Mouse (Mus musculus): ENCODE results near the gene Focad. TPM values are rescaled to one million over a fixed set of nuclear protein-coding genes. Genes with fewer than 3 reads are reported as not detected.

The Focad gene
- polyA plus RNA-seq, 1 experiment: 29.6 TPM

GRCm38 (mm10) chr4:88218797-88219196, 124.4 kb downstream of the Focad start:
- no peak for DNase-seq
- H3K27me3 ChIP-seq (ENCODE audit: control insufficient read depth, insufficient read depth, low read length): no peaks in the 10 kb centered on the region
- TF ChIP-seq POLR2A (IDR thresholded peaks at IDR 0.05; ENCODE audit: borderline replicate concordance, insufficient read depth, low read length) (no peak), CTCF (IDR thresholded peaks at IDR 0.05; ENCODE audit: borderline replicate concordance, insufficient read depth, low read depth, low read length) (no peak)
- no peak overlapping the region for H3K4me3 ChIP-seq (replicated peaks; ENCODE audit: insufficient read depth, low read depth, low read length)
- H3K4me1 ChIP-seq (ENCODE audit: control insufficient read depth, insufficient read depth, low read length): no peaks in the 10 kb centered on the region
- 91% methylated on average over 2 of the region's 2 CpGs for WGBS
- no peak overlapping the region for H3K27ac ChIP-seq (ENCODE audit: insufficient read depth, low read length)

GRCm38 (mm10) chr4:88231375-88231774, 136.9 kb downstream of the Focad start:
- no peak for DNase-seq
- no peaks in the 10 kb centered on the region for H3K27me3 ChIP-seq (ENCODE audit: control insufficient read depth, insufficient read depth, low read length)
- H3K27ac ChIP-seq (ENCODE audit: insufficient read depth, low read length): no peak overlapping the region
- 94% methylated on average over 3 of the region's 3 CpGs for WGBS
- H3K4me3 ChIP-seq (replicated peaks; ENCODE audit: insufficient read depth, low read depth, low read length): no peak overlapping the region
- H3K4me1 ChIP-seq (ENCODE audit: control insufficient read depth, insufficient read depth, low read length): no peaks in the 10 kb centered on the region
- TF ChIP-seq POLR2A (IDR thresholded peaks at IDR 0.05; ENCODE audit: borderline replicate concordance, insufficient read depth, low read length): no peak
- TF ChIP-seq CTCF (IDR thresholded peaks at IDR 0.05; ENCODE audit: borderline replicate concordance, insufficient read depth, low read depth, low read length): no peak

- WGBS: 83% methylated on average over 6 of the region's 6 CpGs
- Histone ChIP-seq H3K4me3 (replicated peaks; ENCODE audit: insufficient read depth, low read depth, low read length) (no peak overlapping the region), H3K27ac (ENCODE audit: insufficient read depth, low read length) (no peak overlapping the region)
These were observed 141.5 kb downstream of the Focad start for GRCm38 (mm10) chr4:88235941-88236340.

GRCm38 (mm10) chr4:88236926-88237756, 142.7 kb downstream of the Focad start:
- H3K4me3 ChIP-seq (replicated peaks; ENCODE audit: insufficient read depth, low read depth, low read length): no peak overlapping the region
- WGBS: 81% methylated on average over 12 of the region's 12 CpGs
- peaks cover 4% of the 10 kb centered on the region; the same call in 1 of the 2 replicates for H3K4me1 ChIP-seq (ENCODE audit: control insufficient read depth, insufficient read depth, low read length)
- no peak overlapping the region for H3K27ac ChIP-seq (ENCODE audit: insufficient read depth, low read length)
- DNase-seq: no peak
- no peaks in the 10 kb centered on the region for H3K27me3 ChIP-seq (ENCODE audit: control insufficient read depth, insufficient read depth, low read length)
- TF ChIP-seq CTCF (IDR thresholded peaks at IDR 0.05; ENCODE audit: borderline replicate concordance, insufficient read depth, low read depth, low read length) (no peak), POLR2A (IDR thresholded peaks at IDR 0.05; ENCODE audit: borderline replicate concordance, insufficient read depth, low read length) (no peak)

More at GRCm38 (mm10) chr4:88235941-88236340, 141.5 kb downstream of the Focad start:
- Histone ChIP-seq H3K27me3 (ENCODE audit: control insufficient read depth, insufficient read depth, low read length) (no peaks in the 10 kb centered on the region), H3K4me1 (ENCODE audit: control insufficient read depth, insufficient read depth, low read length) (peaks cover 4% of the 10 kb centered on the region; the same call in 1 of the 2 replicates)
- no peak for TF ChIP-seq POLR2A (IDR thresholded peaks at IDR 0.05; ENCODE audit: borderline replicate concordance, insufficient read depth, low read length)
- no peak for TF ChIP-seq CTCF (IDR thresholded peaks at IDR 0.05; ENCODE audit: borderline replicate concordance, insufficient read depth, low read depth, low read length)
- no peak for DNase-seq

GRCm38 (mm10) chr4:88238351-88238750, 143.9 kb downstream of the Focad start:
- no peak for TF ChIP-seq CTCF (IDR thresholded peaks at IDR 0.05; ENCODE audit: borderline replicate concordance, insufficient read depth, low read depth, low read length)
- no peak for TF ChIP-seq POLR2A (IDR thresholded peaks at IDR 0.05; ENCODE audit: borderline replicate concordance, insufficient read depth, low read length)
- peak in 1 of 2 experiments; percentile 25 for DNase-seq
- H3K27ac ChIP-seq (ENCODE audit: insufficient read depth, low read length): no peak overlapping the region
- peaks cover 4% of the 10 kb centered on the region; the same call in 1 of the 2 replicates for H3K4me1 ChIP-seq (ENCODE audit: control insufficient read depth, insufficient read depth, low read length)
- no peaks in the 10 kb centered on the region for H3K27me3 ChIP-seq (ENCODE audit: control insufficient read depth, insufficient read depth, low read length)
- no peak overlapping the region for H3K4me3 ChIP-seq (replicated peaks; ENCODE audit: insufficient read depth, low read depth, low read length)
- 35% methylated on average over 7 of the region's 7 CpGs for WGBS

GRCm38 (mm10) chr4:88243834-88244233, 149.4 kb downstream of the Focad start:
- DNase-seq: no peak
- TF ChIP-seq CTCF (IDR thresholded peaks at IDR 0.05; ENCODE audit: borderline replicate concordance, insufficient read depth, low read depth, low read length) (no peak), POLR2A (IDR thresholded peaks at IDR 0.05; ENCODE audit: borderline replicate concordance, insufficient read depth, low read length) (no peak)

GRCm38 (mm10) chr4:88245494-88245893, 151.1 kb downstream of the Focad start:
- H3K4me3 ChIP-seq (replicated peaks; ENCODE audit: insufficient read depth, low read depth, low read length): no peak overlapping the region
- H3K27ac ChIP-seq (ENCODE audit: insufficient read depth, low read length): no peak overlapping the region
- H3K27me3 ChIP-seq (ENCODE audit: control insufficient read depth, insufficient read depth, low read length): no peaks in the 10 kb centered on the region
- 0 out of 2 replicates have a peak, but pooled peaks cover 3% of the 10 kb centered on the region for H3K4me1 ChIP-seq (ENCODE audit: control insufficient read depth, insufficient read depth, low read length)
- WGBS: 73% methylated on average over 4 of the region's 4 CpGs
- no peak for TF ChIP-seq CTCF (IDR thresholded peaks at IDR 0.05; ENCODE audit: borderline replicate concordance, insufficient read depth, low read depth, low read length)
- TF ChIP-seq POLR2A (IDR thresholded peaks at IDR 0.05; ENCODE audit: borderline replicate concordance, insufficient read depth, low read length): no peak
- no peak for DNase-seq

More at GRCm38 (mm10) chr4:88243834-88244233, 149.4 kb downstream of the Focad start:
- Histone ChIP-seq H3K4me1 (ENCODE audit: control insufficient read depth, insufficient read depth, low read length) (0 out of 2 replicates have a peak, but pooled peaks cover 3% of the 10 kb centered on the region), H3K4me3 (replicated peaks; ENCODE audit: insufficient read depth, low read depth, low read length) (no peak overlapping the region), H3K27ac (ENCODE audit: insufficient read depth, low read length) (no peak overlapping the region), H3K27me3 (ENCODE audit: control insufficient read depth, insufficient read depth, low read length) (no peaks in the 10 kb centered on the region)
- WGBS: 90% methylated on average over 2 of the region's 2 CpGs

- no peak overlapping the region for H3K27ac ChIP-seq (ENCODE audit: insufficient read depth, low read length)
- no peak for DNase-seq
- no peak overlapping the region for H3K4me3 ChIP-seq (replicated peaks; ENCODE audit: insufficient read depth, low read depth, low read length)
- WGBS: 88% methylated on average over 5 of the region's 5 CpGs
- TF ChIP-seq CTCF (IDR thresholded peaks at IDR 0.05; ENCODE audit: borderline replicate concordance, insufficient read depth, low read depth, low read length) (no peak), POLR2A (IDR thresholded peaks at IDR 0.05; ENCODE audit: borderline replicate concordance, insufficient read depth, low read length) (no peak)
- H3K4me1 ChIP-seq (ENCODE audit: control insufficient read depth, insufficient read depth, low read length): no peaks in the 10 kb centered on the region
- H3K27me3 ChIP-seq (ENCODE audit: control insufficient read depth, insufficient read depth, low read length): no peaks in the 10 kb centered on the region
These were observed 166.9 kb downstream of the Focad start for GRCm38 (mm10) chr4:88261349-88261748.

Data from cerebellum, adult 2 months (tissue).